Mouse (Mus musculus): ENCODE measurements around the gene Mlxipl.

DNA sequence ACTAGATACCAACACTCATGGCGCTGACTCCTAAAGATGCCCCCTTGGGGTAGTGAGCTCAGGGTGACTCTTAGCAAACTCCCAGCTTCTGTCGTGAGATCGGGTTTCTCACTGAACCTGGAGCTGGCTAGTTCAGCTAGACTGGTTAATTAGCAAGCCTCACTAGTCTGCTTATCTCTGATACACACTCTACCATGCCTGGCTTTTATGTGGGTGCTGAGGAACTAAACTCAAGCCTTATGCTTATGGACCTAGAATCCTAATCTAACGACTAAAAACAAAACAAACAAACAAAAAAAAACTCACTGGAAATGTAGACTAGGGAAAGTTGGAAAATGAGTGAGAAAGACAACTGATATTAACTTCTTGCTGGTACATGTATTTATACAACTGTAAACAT is 54.8 kb downstream of the Mlxipl start:
- no peak for TF ChIP-seq CTCF (IDR thresholded peaks at IDR 0.05)
- no peak for TF ChIP-seq POLR2A (IDR thresholded peaks at IDR 0.05; ENCODE audit: insufficient read depth, low read depth, low read length)
- no peak for TF ChIP-seq EP300 (IDR thresholded peaks at IDR 0.05; ENCODE audit: insufficient read depth, low read depth, low read length)
